Mouse (Mus musculus) forebrain, embryonic 16.5 days (tissue): ENCODE measurements around the gene Rora. TPM values are rescaled to one million over a fixed set of nuclear protein-coding genes. Genes with fewer than 3 reads are reported as not detected.

Experiments used
- ATAC-seq: fragments of 200-750 bp; cut with Nextera tagmentation; 2 replicates; pipeline ENCODE4 v1.8.0; 2017; ENCODE audit warnings: mild to moderate bottlenecking, moderate library complexity
- H3K27ac ChIP-seq: fragments of 300-500 bp; sonication (generic); 2 replicates; pipeline ENCODE4 v1.5.1; 2014; ENCODE audit warnings: low read length, control low read depth
- H3K27me3 ChIP-seq: fragments of 300-500 bp; sonication (generic); replicated peaks from 2 replicates; pipeline ENCODE4 v1.6.1; 2014; ENCODE audit warnings: low read length; ENCODE audit not compliant: control insufficient read depth, insufficient read depth
- H3K36me3 ChIP-seq: fragments of 300-500 bp; sonication (generic); 2 replicates; pipeline ENCODE4 v1.6.1; 2014; ENCODE audit not compliant: control insufficient read depth, insufficient read depth
- H3K4me1 ChIP-seq: fragments of 300-500 bp; sonication (generic); replicated peaks from 2 replicates; pipeline ENCODE4 v1.6.1; 2014; ENCODE audit warnings: low read length; ENCODE audit not compliant: control insufficient read depth, insufficient read depth
- H3K4me2 ChIP-seq: fragments of 300-500 bp; sonication (generic); 2 replicates; pipeline ENCODE4 v1.6.1; 2014; ENCODE audit warnings: mild to moderate bottlenecking, low read length, control low read depth
- H3K4me3 ChIP-seq: fragments of 300-500 bp; sonication (generic); replicated peaks from 2 replicates; pipeline ENCODE4 v1.5.1; 2014; ENCODE audit warnings: mild to moderate bottlenecking, low read length, control low read depth
- H3K9ac ChIP-seq: fragments of 300-500 bp; sonication (generic); replicated peaks from 2 replicates; pipeline ENCODE4 v1.6.1; 2014; ENCODE audit warnings: low read depth, low read length, control low read depth
- H3K9me3 ChIP-seq: fragments of 300-500 bp; sonication (generic); 2 replicates; pipeline ENCODE4 v1.6.1; 2016; ENCODE audit warnings: low read length; ENCODE audit not compliant: control insufficient read depth
- WGBS: fragments of 180-500 bp; shearing (Covaris S2); extraction: QIAGEN DNeasy Blood & Tissue Kit; methylation state at CpG from one replicate; pipeline ENCODE4 v1.1.7; 2014; 5-methylcytosine and 5-hydroxymethylcytosine counted together
- polyA plus RNA-seq: library from polyadenylated mRNA; unstranded; fragments of >200 nt; fragmentation: Nextera tagmentation; extraction: Ambion mirVana; gene quantifications from 2 replicates; pipeline ENCODE4 v1.2.1, GENCODE M21; 2015

Rora gene
- polyA plus RNA-seq, 1 experiment from 2014 or later = 7.9 TPM

DNA sequence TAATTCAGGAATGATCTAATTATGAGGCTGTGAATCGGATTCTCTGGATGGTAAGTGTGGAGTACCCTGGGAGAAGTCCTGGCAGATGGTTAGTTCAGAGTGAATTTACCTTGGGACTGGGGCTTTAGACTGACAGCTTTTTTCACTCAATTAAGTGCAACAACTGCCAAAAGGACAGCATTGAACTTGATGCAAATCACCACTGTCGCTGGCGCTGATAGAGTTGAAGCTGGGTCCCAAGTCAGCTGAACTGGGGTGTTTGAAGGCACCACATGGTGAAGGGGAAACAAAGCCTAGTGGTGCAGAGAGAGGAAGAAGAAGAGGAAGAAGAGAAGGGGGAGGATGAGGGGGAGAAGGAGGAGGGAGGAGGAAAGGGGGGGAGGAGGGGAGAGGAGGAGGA is 30.4 kb downstream of the Rora start:
- Histone ChIP-seq H3K4me3 (no peak overlapping the region), H3K9ac (no peak overlapping the region), H3K4me2 (no peak overlapping the region), H3K4me1 (peaks cover 8% of the 10 kb centered on the region), H3K27me3 (0 out of 2 replicates have a peak, but pooled peaks cover 4% of the 10 kb centered on the region), H3K27ac (no peak overlapping the region), H3K9me3 (no peaks in the 10 kb centered on the region), H3K36me3 (no peaks in the 10 kb centered on the region)
- ATAC-seq = peak; percentile 63; the same call in 1 of the 2 replicates
- 3% methylated on average over 3 of the region's 3 CpGs for WGBS

DNA sequence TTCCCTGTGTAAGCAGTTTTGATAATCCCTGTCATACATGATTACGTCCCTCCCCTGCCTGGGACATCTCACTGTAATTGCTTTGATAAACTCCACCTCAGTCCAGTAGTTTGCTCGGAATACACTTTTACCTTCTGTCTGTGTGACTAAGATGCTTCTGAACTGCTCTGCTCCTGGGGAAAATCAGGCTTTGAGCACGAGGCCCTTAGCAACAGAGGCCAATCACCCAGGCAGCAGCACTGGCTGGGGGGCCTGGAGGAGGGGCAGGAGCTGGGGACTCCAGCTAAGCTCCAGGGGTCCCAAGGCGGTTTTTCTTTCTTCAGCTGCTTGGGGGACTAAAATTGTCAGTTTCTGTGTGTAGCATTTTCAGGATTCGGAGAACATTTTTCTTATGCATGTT is 32.0 kb downstream of the Rora start:
- Histone ChIP-seq H3K27ac (no peak overlapping the region), H3K4me3 (no peak overlapping the region), H3K9me3 (no peaks in the 10 kb centered on the region), H3K4me1 (peaks cover 8% of the 10 kb centered on the region), H3K4me2 (no peak overlapping the region), H3K9ac (no peak overlapping the region), H3K36me3 (no peaks in the 10 kb centered on the region), H3K27me3 (0 out of 2 replicates have a peak, but pooled peaks cover 7% of the 10 kb centered on the region)
- WGBS = 45% methylated on average over 5 of the region's 5 CpGs
- no peak for ATAC-seq

DNA sequence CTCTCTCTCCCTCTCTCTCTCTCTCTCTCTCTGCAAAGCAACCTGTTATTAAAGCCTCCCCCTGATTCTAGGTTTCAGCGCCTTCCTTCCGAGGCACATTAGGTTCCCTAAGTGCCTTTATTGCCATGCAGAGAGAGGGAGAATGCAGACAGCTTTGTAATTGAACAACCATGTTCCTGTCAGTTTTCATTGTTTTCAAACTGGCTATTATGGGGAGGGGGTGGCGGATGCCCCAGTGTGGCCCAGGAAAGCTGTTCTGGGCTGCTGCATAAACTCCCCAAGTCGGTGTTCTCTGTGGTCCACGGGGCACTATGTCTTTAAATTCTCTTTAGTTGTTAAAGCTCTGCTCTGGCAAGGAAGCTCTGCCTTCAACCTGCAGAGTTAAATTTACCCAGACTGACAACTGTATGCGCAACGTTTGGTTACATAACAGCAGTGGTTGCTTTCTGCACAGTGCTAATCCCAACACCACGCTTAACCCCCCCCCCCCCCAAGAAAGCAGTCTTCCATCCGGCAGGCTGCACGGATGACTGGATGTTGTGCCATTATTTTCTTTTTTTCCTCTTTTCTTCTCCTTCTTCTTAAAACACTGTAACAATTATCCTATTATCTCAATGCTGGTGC is 33.8 kb downstream of the Rora start:
- WGBS = 32% methylated on average over 10 of the region's 10 CpGs
- Histone ChIP-seq H3K36me3 (no peaks in the 10 kb centered on the region), H3K27me3 (peaks cover 7% of the 10 kb centered on the region; the same call in 1 of the 2 replicates), H3K4me2 (no peak overlapping the region), H3K4me3 (no peak overlapping the region), H3K9ac (no peak overlapping the region), H3K27ac (no peak overlapping the region), H3K9me3 (no peaks in the 10 kb centered on the region), H3K4me1 (peaks cover 8% of the 10 kb centered on the region)
- ATAC-seq = no peak

DNA sequence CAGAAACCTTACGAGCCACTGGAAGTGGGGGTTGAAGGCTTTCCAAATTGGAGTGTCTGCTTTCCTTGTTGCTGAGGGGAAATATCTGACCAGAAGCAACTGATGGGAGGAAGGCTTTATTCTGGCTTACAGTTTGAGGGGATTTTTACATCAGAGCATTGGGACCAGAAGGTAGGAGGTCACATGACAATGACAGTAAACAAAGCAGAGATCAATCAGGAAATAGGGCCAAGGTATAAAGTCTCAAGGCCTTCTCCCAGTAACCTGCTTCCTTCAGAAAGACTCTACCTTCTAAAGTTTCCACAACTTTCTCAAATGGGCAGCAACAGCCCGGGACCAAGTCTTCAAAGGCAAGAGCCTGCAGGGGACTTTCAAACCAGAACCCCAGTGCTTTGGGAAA is 34.6 kb downstream of the Rora start:
- H3K27me3 ChIP-seq = peaks cover 7% of the 10 kb centered on the region; the same call in 1 of the 2 replicates
- peaks cover 8% of the 10 kb centered on the region for H3K4me1 ChIP-seq
- H3K9me3 ChIP-seq = no peaks in the 10 kb centered on the region
- 90% methylated on average over 2 of the region's 2 CpGs for WGBS
- H3K4me2 ChIP-seq = no peak overlapping the region
- H3K27ac ChIP-seq = no peak overlapping the region
- no peak overlapping the region for H3K9ac ChIP-seq
- H3K36me3 ChIP-seq = no peaks in the 10 kb centered on the region
- no peak for ATAC-seq
- no peak overlapping the region for H3K4me3 ChIP-seq

GRCm38 (mm10) chr9:68689351-68689750 is 35.8 kb downstream of the Rora start:
- Histone ChIP-seq H3K27ac (no peak overlapping the region), H3K4me2 (no peak overlapping the region), H3K36me3 (no peaks in the 10 kb centered on the region), H3K4me3 (no peak overlapping the region), H3K4me1 (peaks cover 5% of the 10 kb centered on the region), H3K9ac (no peak overlapping the region), H3K9me3 (no peaks in the 10 kb centered on the region), H3K27me3 (peaks cover 10% of the 10 kb centered on the region; the same call in 1 of the 2 replicates)
- 34% methylated on average over 4 of the region's 4 CpGs for WGBS
- ATAC-seq = peak; percentile 57; the same call in 1 of the 2 replicates

GRCm38 (mm10) chr9:68694889-68695495 is 41.4 kb downstream of the Rora start:
- Histone ChIP-seq H3K4me1 (peaks cover 7% of the 10 kb centered on the region), H3K9me3 (no peaks in the 10 kb centered on the region), H3K27me3 (peaks cover 6% of the 10 kb centered on the region; the same call in 1 of the 2 replicates), H3K4me3 (no peak overlapping the region), H3K4me2 (no peak overlapping the region), H3K27ac (no peak overlapping the region), H3K36me3 (no peaks in the 10 kb centered on the region), H3K9ac (no peak overlapping the region)
- ATAC-seq = no peak
- WGBS = 16% methylated on average over 4 of the region's 4 CpGs

DNA sequence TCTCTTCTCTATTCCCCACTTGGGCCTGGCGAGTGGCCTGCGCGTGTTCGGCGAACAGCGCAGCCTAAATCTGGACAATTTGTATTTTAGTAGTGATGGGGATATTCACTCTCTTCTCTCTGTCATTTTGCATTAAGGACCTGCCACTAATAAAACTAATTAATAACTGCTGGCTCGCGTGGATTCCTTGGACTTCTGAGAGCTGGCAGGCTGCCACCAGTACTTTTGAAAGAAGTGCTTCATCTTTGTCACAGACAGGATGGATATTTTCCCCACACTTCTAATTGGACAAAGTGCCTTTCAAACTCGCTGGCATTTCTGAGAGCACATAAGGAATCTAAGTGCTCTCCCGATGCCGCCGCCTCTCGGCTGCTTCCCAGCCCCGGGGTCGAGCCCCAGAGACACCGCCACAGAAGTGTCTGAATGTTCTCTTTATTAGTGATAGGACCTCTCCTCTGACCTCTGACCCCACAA is 41.9 kb downstream of the Rora start:
- ATAC-seq = no peak
- 13% methylated on average over 16 of the region's 16 CpGs for WGBS
- H3K4me3 ChIP-seq = no peak overlapping the region
- no peaks in the 10 kb centered on the region for H3K9me3 ChIP-seq
- peaks cover 7% of the 10 kb centered on the region for H3K4me1 ChIP-seq
- H3K9ac ChIP-seq = no peak overlapping the region
- no peak overlapping the region for H3K27ac ChIP-seq
- no peak overlapping the region for H3K4me2 ChIP-seq
- no peaks in the 10 kb centered on the region for H3K36me3 ChIP-seq
- peaks cover 3% of the 10 kb centered on the region; the same call in 1 of the 2 replicates for H3K27me3 ChIP-seq

DNA sequence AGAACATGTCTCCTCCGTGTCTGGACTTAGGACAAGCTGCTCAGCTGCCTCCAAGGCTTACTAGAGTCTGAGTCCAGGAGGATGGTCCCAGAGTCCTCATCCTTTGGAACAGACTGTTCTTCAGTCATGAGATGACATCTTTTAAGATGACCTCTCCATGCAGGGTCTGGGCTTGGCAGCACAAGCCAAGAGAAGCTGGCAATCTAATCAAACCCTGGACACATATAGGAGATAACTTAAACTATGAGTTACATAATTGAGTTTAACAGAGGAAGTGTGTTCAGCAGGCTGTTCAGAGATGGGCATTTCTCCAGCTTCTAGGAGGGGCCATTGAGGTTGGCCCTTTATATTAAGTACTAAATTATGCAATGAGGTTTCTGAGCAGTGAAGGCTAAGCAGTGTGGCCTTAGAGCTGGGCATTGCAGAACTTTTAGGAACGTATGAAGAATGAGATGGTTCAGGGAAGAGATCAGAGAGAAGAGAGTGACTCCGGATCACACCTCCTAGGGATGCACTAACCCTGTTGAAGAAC is 42.9 kb downstream of the Rora start:
- Histone ChIP-seq H3K9ac (no peak overlapping the region), H3K9me3 (no peaks in the 10 kb centered on the region), H3K4me2 (no peak overlapping the region), H3K4me3 (no peak overlapping the region), H3K4me1 (peaks cover 7% of the 10 kb centered on the region), H3K27ac (no peak overlapping the region), H3K27me3 (peaks cover 5% of the 10 kb centered on the region; the same call in 1 of the 2 replicates), H3K36me3 (no peaks in the 10 kb centered on the region)
- WGBS = 80% methylated on average over 3 of the region's 3 CpGs
- ATAC-seq = no peak

- no peaks in the 10 kb centered on the region for H3K9me3 ChIP-seq
- no peaks in the 10 kb centered on the region for H3K36me3 ChIP-seq
- H3K9ac ChIP-seq = no peak overlapping the region
- no peak overlapping the region for H3K4me3 ChIP-seq
- H3K27ac ChIP-seq = no peak overlapping the region
- peaks cover 7% of the 10 kb centered on the region for H3K4me1 ChIP-seq
- H3K4me2 ChIP-seq = no peak overlapping the region
- ATAC-seq = no peak
- WGBS = 94% methylated on average over 1 of the region's 1 CpGs
- H3K27me3 ChIP-seq = peaks cover 2% of the 10 kb centered on the region; the same call in 1 of the 2 replicates
These were observed 45.8 kb downstream of the Rora start for GRCm38 (mm10) chr9:68699341-68699740.
